Mouse (Mus musculus) mouse embryonic stem cell (cell line): ENCODE measurements around the gene Ggt7.
"Not testable (repeated sequence)": the region's sequence is repeated elsewhere in the genome, so short reads cannot be mapped to it uniquely, and the experiment has no call there.

Experiments used
- in situ Hi-C, 2 experiments: fragments of 300-500 bp; cut with MboI; formaldehyde crosslinking; loops; 1 replicate in 1 of 2; 3 replicates in 1 of 2; pipeline ENCODE4 v1.14.3; 2019 to 2020; ENCODE audit warnings: low sequenced_read_pairs in 2 of 2, low pct_unique_long_range_greater_than_20kb in 1 of 2, mixed read lengths in 1 of 2; ENCODE audit not compliant: unreplicated experiment in 1 of 2

Gene Ggt7

GRCm38 (mm10) chr2:155517455-155518423 is at the start of gene Ggt7, which contains the start of gene Acss2:
Gene Ggt7, minus strand, starts transcription at chr2:155518237.
Gene Acss2, plus strand, starts transcription at chr2:155517948.
- in situ Hi-C loops, result loop anchor here (5.0 to 10.0 kb wide), 3 partner anchors 100 to 237 kb away; partner anchors contain the start of gene Procr (in 2 of the 2)

DNA sequence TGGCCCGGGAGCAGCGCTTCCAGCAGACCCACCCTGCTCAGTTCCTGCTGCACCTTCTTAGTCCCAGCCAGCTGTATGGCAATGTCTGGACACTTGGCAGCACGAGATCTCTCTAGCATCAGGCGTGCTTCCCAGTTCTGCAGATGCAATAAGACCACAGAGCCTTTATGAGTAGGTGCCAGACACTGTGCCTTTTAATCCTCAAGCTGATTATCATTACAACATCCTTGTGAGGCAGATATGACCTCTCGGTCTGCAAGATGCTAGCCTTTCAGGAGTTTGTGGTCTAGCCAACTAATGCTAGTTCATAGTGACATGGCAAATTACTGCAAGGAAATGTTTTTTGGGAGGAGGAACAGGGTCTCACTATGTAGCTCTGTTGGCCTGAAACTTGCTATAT is 49.7 kb upstream of the Ggt7 start:
- in situ Hi-C loops, result no loop called here

DNA sequence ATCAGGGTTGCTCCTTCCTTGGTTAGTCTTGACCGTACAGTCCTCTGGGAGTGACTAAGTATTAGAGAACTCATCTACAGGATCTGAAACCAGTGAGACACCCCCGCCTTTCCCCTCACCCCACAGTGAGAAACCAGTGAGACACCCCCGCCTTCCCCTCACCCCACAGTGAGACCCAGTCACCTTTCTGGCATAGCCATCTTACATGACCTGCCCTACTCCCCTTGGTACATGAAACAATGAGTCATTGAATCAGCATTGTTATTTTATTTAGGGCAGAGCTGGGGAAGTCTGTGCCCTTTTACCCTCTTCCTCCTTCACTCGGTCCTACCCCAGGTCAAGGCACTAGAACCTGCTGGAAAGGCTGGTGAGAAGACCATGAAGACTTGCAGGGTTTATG is 44.9 kb upstream of the Ggt7 start:
- in situ Hi-C loops, result no loop called here

GRCm38 (mm10) chr2:155562209-155562608 is 44.2 kb upstream of the Ggt7 start:
- in situ Hi-C loops, result no loop called here

DNA sequence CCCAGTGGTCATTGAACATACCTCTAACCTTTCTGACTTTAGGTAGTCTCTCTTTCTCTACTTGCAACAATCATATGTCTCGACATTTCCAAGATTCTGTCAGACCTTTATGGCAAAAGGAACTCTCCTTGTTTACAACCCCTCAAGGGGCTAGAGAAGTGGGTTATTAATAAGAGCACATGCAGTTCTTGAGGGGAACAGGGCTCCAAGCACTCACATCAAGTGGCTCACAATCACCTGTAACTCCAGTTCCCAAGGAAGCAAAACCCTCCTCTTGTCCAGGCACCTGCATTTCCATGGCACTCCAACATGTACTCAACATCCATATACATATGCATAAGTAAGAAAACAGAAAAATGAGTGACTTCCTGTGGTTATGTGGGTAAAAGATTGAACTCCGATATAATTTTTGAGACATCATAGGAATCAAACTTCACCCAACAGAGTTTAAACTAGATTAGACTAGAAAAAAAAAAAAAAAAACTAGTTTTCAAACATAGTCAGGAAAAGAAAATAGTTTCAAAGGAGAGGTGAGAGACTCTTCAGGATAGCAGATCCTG is 36.5 kb upstream of the Ggt7 start:
- in situ Hi-C loops, result no loop called here

DNA sequence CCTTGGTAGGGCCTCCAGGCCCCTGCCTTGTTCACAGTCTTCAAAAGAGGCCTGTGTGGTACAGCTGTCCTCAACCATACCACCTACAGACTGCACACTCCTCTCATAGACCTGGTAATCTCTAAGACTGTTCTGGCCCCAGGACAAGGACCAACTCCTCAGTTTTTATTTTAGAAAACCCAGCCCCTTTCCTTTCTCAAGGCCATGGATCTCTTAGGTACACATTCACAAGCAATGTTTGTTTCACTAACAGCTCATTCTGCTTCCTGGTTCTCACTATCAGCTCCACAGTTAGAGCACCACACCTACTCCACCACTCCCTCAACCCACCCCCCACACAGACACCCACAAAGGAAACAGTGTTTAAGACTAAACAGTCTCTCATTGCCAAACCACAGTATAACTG is 34.9 kb upstream of the Ggt7 start:
- in situ Hi-C loops, result no loop called here

- in situ Hi-C loops, result no loop called here
These were observed 34.3 kb upstream of the Ggt7 start for GRCm38 (mm10) chr2:155552336-155552735.

GRCm38 (mm10) chr2:155546955-155547354 is 28.9 kb upstream of the Ggt7 start:
- in situ Hi-C loops, result no loop called here

- in situ Hi-C loops, result no loop called here
These were observed 22.9 kb upstream of the Ggt7 start for GRCm38 (mm10) chr2:155540822-155541458.

DNA sequence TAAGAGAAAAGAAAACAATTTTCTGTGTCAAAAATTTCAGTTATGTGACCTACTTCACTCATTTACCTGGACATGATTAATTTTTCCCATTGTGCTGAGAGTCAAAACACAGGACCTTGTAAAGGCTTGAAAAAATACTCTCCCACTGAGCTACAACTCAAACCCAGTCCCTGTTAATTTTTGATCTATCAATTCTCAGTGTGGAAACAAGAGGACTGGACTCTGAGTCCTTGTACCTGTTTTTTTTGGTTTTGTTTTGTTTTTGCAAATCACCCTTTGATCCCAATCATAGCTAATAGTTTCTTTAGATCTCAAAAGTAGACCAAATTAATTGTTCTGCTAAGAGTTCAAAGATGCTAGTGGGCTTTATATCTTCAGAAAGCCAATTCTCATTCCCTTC is 21.7 kb upstream of the Ggt7 start:
- in situ Hi-C loops, result no loop called here

- in situ Hi-C loops, result not testable (repeated sequence)
These were observed 20.5 kb upstream of the Ggt7 start for GRCm38 (mm10) chr2:155538463-155539057.

DNA sequence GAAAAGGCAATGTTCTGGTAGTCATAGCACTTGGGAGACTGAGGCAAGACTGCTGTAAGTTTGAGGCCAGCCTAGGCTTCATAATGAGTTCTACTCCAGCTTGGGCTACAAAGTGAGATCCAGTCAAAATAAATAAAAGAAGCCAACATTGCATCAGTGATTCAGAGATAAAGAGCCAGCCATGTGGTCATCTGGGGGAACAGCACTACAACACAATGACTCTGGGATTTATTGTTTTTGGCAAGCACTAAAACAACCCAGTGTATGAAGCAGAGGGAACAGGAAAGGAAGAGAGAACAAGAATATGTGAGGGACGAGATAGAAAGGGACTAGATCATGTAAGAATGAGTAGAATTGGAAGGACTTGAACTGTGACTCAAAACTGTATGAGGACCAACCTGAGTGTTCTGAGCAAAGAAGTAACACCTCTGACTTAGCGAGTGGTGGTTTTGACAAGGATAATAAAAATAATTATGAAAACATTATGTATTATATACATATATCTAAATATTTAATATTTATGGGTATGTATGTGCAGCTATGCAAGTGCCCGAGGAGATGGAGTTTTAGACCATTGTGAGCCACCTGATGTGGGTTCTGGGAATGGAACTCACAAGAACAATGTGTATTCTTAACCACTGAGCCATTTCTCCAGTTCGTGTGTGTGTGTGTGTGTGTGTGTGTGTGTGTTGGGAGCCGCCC is 19.9 kb upstream of the Ggt7 start:
- in situ Hi-C loops, result no loop called here

DNA sequence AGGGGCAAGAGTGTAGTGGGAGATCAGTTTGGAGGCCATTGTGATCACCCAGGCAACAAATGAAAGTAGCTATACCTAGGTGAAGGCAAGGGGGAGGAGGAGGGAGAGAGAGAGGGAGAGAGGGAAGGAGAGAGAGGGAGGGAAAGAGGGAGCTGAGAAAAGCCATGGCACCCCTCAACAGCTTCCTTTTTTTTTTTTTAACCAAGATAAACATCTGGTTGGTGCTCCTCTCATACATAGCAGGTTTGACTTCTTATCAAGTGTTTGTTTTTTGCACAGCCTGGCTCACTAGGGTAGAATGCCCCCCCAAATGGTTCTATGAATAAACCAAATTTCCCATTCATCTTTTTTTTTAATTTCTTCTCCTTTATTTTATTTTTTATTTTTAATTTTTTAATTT is 18.3 kb upstream of the Ggt7 start:
- in situ Hi-C loops, result no loop called here

DNA sequence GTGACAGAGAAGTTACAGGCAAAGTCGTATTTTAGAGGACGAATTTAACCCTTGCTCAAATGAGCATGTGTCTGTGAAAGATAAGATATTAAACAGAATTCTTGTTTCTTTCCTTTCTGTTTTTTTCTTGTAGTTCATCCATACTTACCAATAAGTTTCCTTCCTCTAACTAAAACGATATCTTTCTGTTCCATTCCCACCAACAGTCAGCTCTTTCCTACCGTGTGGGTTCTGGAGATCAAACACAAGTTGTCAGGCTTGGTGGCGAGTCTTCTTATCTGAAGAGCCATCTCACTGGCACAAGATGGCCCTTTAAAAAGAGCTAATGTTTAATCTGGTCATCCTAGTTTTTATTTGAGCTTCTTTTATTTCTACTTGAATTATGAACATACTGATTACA is 9.3 kb upstream of the Ggt7 start:
- in situ Hi-C loops, result no loop called here

DNA sequence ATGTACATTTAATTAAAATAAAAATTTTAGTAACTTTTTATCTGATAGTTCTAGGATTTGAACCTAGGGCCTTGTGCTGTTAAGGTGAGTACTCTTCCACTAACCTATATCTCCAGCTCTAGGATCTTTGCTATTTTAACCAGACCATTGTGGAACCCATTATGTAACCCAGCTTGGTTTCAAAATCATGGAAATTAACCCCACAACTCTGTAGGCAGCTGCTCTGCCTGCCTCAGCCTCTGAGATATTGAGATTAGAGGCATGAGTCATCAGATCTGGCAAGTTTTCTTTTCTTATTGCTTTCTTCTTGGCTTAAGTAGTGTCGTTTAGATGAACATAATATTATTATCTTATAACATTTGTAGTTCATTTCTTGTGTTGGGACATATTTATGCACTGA is 6.3 kb upstream of the Ggt7 start:
- in situ Hi-C loops, result no loop called here

DNA sequence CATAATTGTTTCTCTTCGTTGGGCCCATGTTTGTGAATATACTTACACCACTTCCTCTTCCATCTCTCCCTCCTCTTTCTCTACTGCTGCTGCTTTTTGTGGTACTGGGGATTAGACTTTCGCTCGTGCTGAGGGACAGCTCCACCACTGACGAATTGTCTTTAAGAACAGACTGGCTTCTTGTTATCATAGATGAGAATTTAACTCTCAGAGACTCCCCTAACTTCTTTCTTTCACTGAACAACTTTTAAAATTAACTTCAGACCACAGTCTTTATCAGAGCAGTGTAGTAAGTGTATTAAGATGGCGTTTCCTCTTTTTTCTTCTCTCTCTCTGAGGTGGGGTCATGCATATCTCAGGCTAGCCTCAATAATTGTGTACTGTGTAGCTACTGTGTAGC is 5.7 kb upstream of the Ggt7 start:
- in situ Hi-C loops, result no loop called here

DNA sequence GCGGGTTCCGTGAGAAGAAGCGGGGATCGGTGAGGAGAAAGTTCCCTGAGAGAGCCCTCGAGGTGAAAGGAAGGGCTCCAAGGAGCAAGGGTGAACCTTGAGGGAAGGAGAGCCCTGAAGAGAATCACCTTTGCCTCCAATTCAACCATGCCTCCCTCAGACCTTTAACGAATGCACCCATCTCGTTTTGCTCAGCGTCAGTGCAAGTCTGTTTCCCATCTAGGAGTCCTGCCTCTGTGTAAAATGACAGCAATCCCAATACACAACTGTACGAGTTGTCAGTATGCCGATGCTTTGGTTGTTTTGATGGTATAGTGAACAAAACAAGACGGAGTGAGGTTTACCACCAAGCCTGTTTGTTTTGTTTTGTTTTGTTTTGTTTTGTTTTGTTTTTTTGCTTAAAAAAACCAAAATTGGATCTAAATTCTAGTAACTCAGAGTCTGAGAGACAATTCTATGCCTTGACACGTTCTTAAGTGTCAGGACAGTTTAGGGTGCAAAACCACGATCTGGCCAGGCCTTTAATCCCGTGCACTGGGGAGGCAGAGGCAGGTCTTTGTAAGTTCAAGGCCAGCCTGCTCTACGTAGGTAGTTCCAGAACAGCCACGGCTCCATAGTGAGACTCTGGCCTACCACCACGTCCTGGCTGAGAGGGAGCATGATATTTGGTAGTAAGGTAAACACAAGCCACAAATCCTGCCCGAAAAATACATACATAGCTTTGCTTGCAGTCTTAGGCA is 664 bp upstream of the Ggt7 start:
- in situ Hi-C loops, result loop anchor here (5.0 to 10.0 kb wide), 3 partner anchors 99 to 236 kb away; partner anchors contain the start of gene Procr (in 2 of the 2)

DNA sequence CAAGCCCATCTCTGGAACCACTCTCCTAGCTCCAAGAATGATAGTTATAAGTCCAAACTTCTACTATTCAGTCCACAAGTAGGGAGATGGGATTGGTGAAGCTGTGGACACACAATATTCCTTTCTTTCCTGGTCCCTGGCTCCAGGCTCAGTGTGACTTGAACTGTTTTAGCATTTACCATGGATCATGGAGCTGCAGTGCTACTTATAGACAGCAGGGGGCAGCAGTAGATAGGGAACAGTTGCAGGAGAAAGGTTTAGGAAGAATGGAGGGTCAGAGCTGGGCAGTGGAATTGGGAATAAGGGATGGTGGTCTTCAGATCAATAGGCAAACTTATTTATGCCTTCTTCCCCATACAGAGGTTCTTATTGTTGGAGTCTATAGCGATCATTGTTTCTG is 2.1 kb downstream of the Ggt7 start:
- in situ Hi-C loops, result loop anchor here (5.0 to 10.0 kb wide), 3 partner anchors 101 to 239 kb away; partner anchors contain the start of gene Procr (in 2 of the 2)
